Mouse (Mus musculus): Measurements from ENCODE around the gene Nr4a1. TPM values are rescaled to one million over a fixed set of nuclear protein-coding genes. Genes with fewer than 3 reads are reported as not detected.

The Nr4a1 gene
- polyA plus RNA-seq, 1 experiment from 2014 or later = 2.2 TPM

- no peaks in the 10 kb centered on the region for H3K27me3 ChIP-seq (ENCODE audit: control insufficient read depth, insufficient read depth, low read length)
- no peak overlapping the region for H3K9ac ChIP-seq (replicated peaks; ENCODE audit: low read length)
- no peak for DNase-seq (ENCODE audit: low spot score)
- WGBS = 82% methylated on average over 18 of the region's 18 CpGs
- H3K4me1 ChIP-seq (ENCODE audit: control insufficient read depth, insufficient read depth, low read length) = no peaks in the 10 kb centered on the region
- H3K27ac ChIP-seq (replicated peaks; ENCODE audit: low read depth, low read length) = no peak overlapping the region
- H3K4me3 ChIP-seq (ENCODE audit: low read depth, low read length) = no peak overlapping the region
- no peaks in the 10 kb centered on the region for H3K9me3 ChIP-seq (replicated peaks; ENCODE audit: control insufficient read depth, low read length)
- no peak overlapping the region for H3K4me2 ChIP-seq (ENCODE audit: low read depth, low read length)
- no peak for ATAC-seq (replicated peaks; ENCODE audit: insufficient number of reproducible peaks, low FRiP score, low TSS enrichment, low read depth)
- no peaks in the 10 kb centered on the region for H3K36me3 ChIP-seq (replicated peaks; ENCODE audit: control insufficient read depth, insufficient read depth, low read depth, low read length)
Measured at GRCm38 (mm10) chr15:101316913-101317813, 63.1 kb downstream of the Nr4a1 start.

- WGBS = 78% methylated on average over 2 of the region's 2 CpGs
- Histone ChIP-seq H3K27ac (replicated peaks; ENCODE audit: low read depth, low read length) (no peak overlapping the region), H3K36me3 (replicated peaks; ENCODE audit: control insufficient read depth, insufficient read depth, low read depth, low read length) (no peaks in the 10 kb centered on the region), H3K9ac (replicated peaks; ENCODE audit: low read length) (no peak overlapping the region), H3K4me1 (ENCODE audit: control insufficient read depth, insufficient read depth, low read length) (no peaks in the 10 kb centered on the region), H3K9me3 (replicated peaks; ENCODE audit: control insufficient read depth, low read length) (no peaks in the 10 kb centered on the region), H3K4me3 (ENCODE audit: low read depth, low read length) (no peak overlapping the region), H3K27me3 (ENCODE audit: control insufficient read depth, insufficient read depth, low read length) (no peaks in the 10 kb centered on the region), H3K4me2 (ENCODE audit: low read depth, low read length) (no peak overlapping the region)
- DNase-seq (ENCODE audit: low spot score) (no peak), ATAC-seq (replicated peaks; ENCODE audit: insufficient number of reproducible peaks, low FRiP score, low TSS enrichment, low read depth) (no peak)
Measured at GRCm38 (mm10) chr15:101317814-101318500, 63.9 kb downstream of the Nr4a1 start.

- H3K27ac ChIP-seq (replicated peaks; ENCODE audit: low read depth, low read length) = no peak overlapping the region
- ATAC-seq (replicated peaks; ENCODE audit: insufficient number of reproducible peaks, low FRiP score, low TSS enrichment, low read depth) (no peak), DNase-seq (ENCODE audit: low spot score) (no peak)
- H3K9ac ChIP-seq (replicated peaks; ENCODE audit: low read length) = no peak overlapping the region
- no peaks in the 10 kb centered on the region for H3K36me3 ChIP-seq (replicated peaks; ENCODE audit: control insufficient read depth, insufficient read depth, low read depth, low read length)
- 55% methylated on average over 14 of the region's 14 CpGs for WGBS
- H3K27me3 ChIP-seq (ENCODE audit: control insufficient read depth, insufficient read depth, low read length) = no peaks in the 10 kb centered on the region
- H3K4me1 ChIP-seq (ENCODE audit: control insufficient read depth, insufficient read depth, low read length) = no peaks in the 10 kb centered on the region
- no peaks in the 10 kb centered on the region for H3K9me3 ChIP-seq (replicated peaks; ENCODE audit: control insufficient read depth, low read length)
- no peak overlapping the region for H3K4me2 ChIP-seq (ENCODE audit: low read depth, low read length)
- no peak overlapping the region for H3K4me3 ChIP-seq (ENCODE audit: low read depth, low read length)
Measured at GRCm38 (mm10) chr15:101318889-101319765, 65.1 kb downstream of the Nr4a1 start.

GRCm38 (mm10) chr15:101320010-101320617 lies 66.0 kb downstream of the Nr4a1 start:
- no peak overlapping the region for H3K4me2 ChIP-seq (ENCODE audit: low read depth, low read length)
- H3K36me3 ChIP-seq (replicated peaks; ENCODE audit: control insufficient read depth, insufficient read depth, low read depth, low read length) = no peaks in the 10 kb centered on the region
- H3K4me3 ChIP-seq (ENCODE audit: low read depth, low read length) = no peak overlapping the region
- WGBS = 90% methylated on average over 6 of the region's 6 CpGs
- ATAC-seq (replicated peaks; ENCODE audit: insufficient number of reproducible peaks, low FRiP score, low TSS enrichment, low read depth) (no peak), DNase-seq (ENCODE audit: low spot score) (no peak)
- H3K9ac ChIP-seq (replicated peaks; ENCODE audit: low read length) = no peak overlapping the region
- no peak overlapping the region for H3K27ac ChIP-seq (replicated peaks; ENCODE audit: low read depth, low read length)
- no peaks in the 10 kb centered on the region for H3K9me3 ChIP-seq (replicated peaks; ENCODE audit: control insufficient read depth, low read length)
- no peaks in the 10 kb centered on the region for H3K27me3 ChIP-seq (ENCODE audit: control insufficient read depth, insufficient read depth, low read length)
- no peaks in the 10 kb centered on the region for H3K4me1 ChIP-seq (ENCODE audit: control insufficient read depth, insufficient read depth, low read length)

- 63% methylated on average over 6 of the region's 6 CpGs for WGBS
- Histone ChIP-seq H3K27ac (replicated peaks; ENCODE audit: low read depth, low read length) (no peak overlapping the region), H3K9ac (replicated peaks; ENCODE audit: low read length) (no peak overlapping the region; the same call in 1 of the 2 replicates), H3K27me3 (ENCODE audit: control insufficient read depth, insufficient read depth, low read length) (no peaks in the 10 kb centered on the region), H3K36me3 (replicated peaks; ENCODE audit: control insufficient read depth, insufficient read depth, low read depth, low read length) (no peaks in the 10 kb centered on the region), H3K4me2 (ENCODE audit: low read depth, low read length) (no peak overlapping the region), H3K4me3 (ENCODE audit: low read depth, low read length) (no peak overlapping the region), H3K9me3 (replicated peaks; ENCODE audit: control insufficient read depth, low read length) (no peaks in the 10 kb centered on the region), H3K4me1 (ENCODE audit: control insufficient read depth, insufficient read depth, low read length) (no peaks in the 10 kb centered on the region)
- ATAC-seq (replicated peaks; ENCODE audit: insufficient number of reproducible peaks, low FRiP score, low TSS enrichment, low read depth) = no peak
- DNase-seq (ENCODE audit: low spot score) = no peak
Measured at GRCm38 (mm10) chr15:101320618-101321041, 66.6 kb downstream of the Nr4a1 start.

GRCm38 (mm10) chr15:101321126-101321525 lies 67.1 kb downstream of the Nr4a1 start:
- WGBS = 63% methylated on average over 5 of the region's 5 CpGs
- no peak overlapping the region for H3K4me2 ChIP-seq (ENCODE audit: low read depth, low read length)
- H3K36me3 ChIP-seq (replicated peaks; ENCODE audit: control insufficient read depth, insufficient read depth, low read depth, low read length) = no peaks in the 10 kb centered on the region

GRCm38 (mm10) chr15:101322106-101322505 lies 68.0 kb downstream of the Nr4a1 start:
- Histone ChIP-seq H3K4me3 (ENCODE audit: low read depth, low read length) (no peak overlapping the region), H3K27ac (replicated peaks; ENCODE audit: low read depth, low read length) (no peak overlapping the region), H3K4me1 (ENCODE audit: control insufficient read depth, insufficient read depth, low read length) (no peaks in the 10 kb centered on the region), H3K9ac (replicated peaks; ENCODE audit: low read length) (no peak overlapping the region), H3K9me3 (replicated peaks; ENCODE audit: control insufficient read depth, low read length) (no peaks in the 10 kb centered on the region), H3K36me3 (replicated peaks; ENCODE audit: control insufficient read depth, insufficient read depth, low read depth, low read length) (no peaks in the 10 kb centered on the region), H3K4me2 (ENCODE audit: low read depth, low read length) (no peak overlapping the region), H3K27me3 (ENCODE audit: control insufficient read depth, insufficient read depth, low read length) (no peaks in the 10 kb centered on the region)
- no peak for DNase-seq (ENCODE audit: low spot score)
- WGBS = 79% methylated on average over 5 of the region's 5 CpGs
- ATAC-seq (replicated peaks; ENCODE audit: insufficient number of reproducible peaks, low FRiP score, low TSS enrichment, low read depth) = no peak

More at GRCm38 (mm10) chr15:101321126-101321525, 67.1 kb downstream of the Nr4a1 start:
- H3K27ac ChIP-seq (replicated peaks; ENCODE audit: low read depth, low read length) = no peak overlapping the region
- ATAC-seq (replicated peaks; ENCODE audit: insufficient number of reproducible peaks, low FRiP score, low TSS enrichment, low read depth) (no peak), DNase-seq (ENCODE audit: low spot score) (no peak)
- H3K4me1 ChIP-seq (ENCODE audit: control insufficient read depth, insufficient read depth, low read length) = no peaks in the 10 kb centered on the region
- H3K9me3 ChIP-seq (replicated peaks; ENCODE audit: control insufficient read depth, low read length) = no peaks in the 10 kb centered on the region
- H3K9ac ChIP-seq (replicated peaks; ENCODE audit: low read length) = no peak overlapping the region
- no peak overlapping the region for H3K4me3 ChIP-seq (ENCODE audit: low read depth, low read length)
- no peaks in the 10 kb centered on the region for H3K27me3 ChIP-seq (ENCODE audit: control insufficient read depth, insufficient read depth, low read length)

Data from embryonic facial prominence, embryonic 11.5 days (tissue).